ENCODE assay signal across 16 mouse cellular contexts in the genomic region with DNA sequence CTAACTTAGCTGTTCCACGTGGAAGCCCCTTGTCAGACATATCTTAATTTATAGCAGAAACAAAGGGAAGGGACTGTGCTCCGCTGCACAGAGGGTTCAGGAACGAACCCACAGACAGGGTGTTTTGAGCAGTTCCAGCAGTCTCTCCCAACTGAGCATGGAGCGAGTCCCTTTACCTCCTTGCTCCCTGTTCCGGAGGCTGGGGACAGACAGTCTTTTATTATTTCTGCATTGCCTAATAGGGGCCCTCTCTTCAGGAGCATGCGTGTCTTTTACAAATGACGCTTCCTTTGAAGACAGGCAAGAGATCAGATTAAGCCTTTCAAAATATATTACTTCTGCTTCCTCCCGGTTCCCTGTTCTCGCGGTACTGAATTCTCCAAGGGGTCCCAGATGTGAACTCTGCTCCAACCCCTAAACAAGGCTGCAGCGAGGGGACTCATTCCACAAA.
DNase-seq lines count a peak whose midpoint lies in the region; ATAC-seq and TF ChIP-seq lines count a peak whose summit lies in the region.
"Had no signal": no experiment of that assay in that cellular context is flagged by ENCODE, and none has a peak within 500 bp of the region (broad histone marks: within the 10 kb centered on the region; RNA-seq: fewer than 3 reads in every experiment).

No protein-coding gene starts in this region.

- WGBS in intestine, embryonic 14.5 days, result 29% methylated on average over 11 of the region's 11 CpGs
- WGBS in intestine, postnatal 0 days, result 35% methylated on average over 11 of the region's 11 CpGs

- no peak for ATAC-seq in intestine, embryonic 14.5 days (replicated peaks; ENCODE audit: low FRiP score, low TSS enrichment, low read depth)
- no peak for ATAC-seq in intestine, postnatal 0 days
- ATAC-seq in common myeloid progenitor, adult 5-6 weeks (replicated peaks; ENCODE audit: low read depth, poor library complexity, severe bottlenecking), result peak; percentile 62
- ATAC-seq in megakaryocyte progenitor cell, adult 5-6 weeks (replicated peaks; ENCODE audit: poor library complexity), result peak; percentile 65
- ATAC-seq: CD4-positive, CD25-positive, alpha-beta regulatory T cell, adult 4 months; Patski had no signal

- no peak for DNase-seq in intestine, embryonic 14.5 days (ENCODE audit: low spot score)
- DNase-seq in natural killer cell, adult 2 months (ENCODE audit: low spot score in 2 of 2), result no peak
- no peak for DNase-seq in layer of hippocampus, postnatal 10 days (ENCODE audit: low spot score in 2 of 2)
- DNase-seq in layer of hippocampus, adult 11-12 months (ENCODE audit: low spot score), result no peak
- DNase-seq: adrenal gland, postnatal 10 days; cerebellum, adult 11-12 months; gastrocnemius, postnatal 36 days had no signal

- no peak for TF ChIP-seq POLR2A in embryonic fibroblast, embryonic 13.5 days (IDR thresholded peaks at IDR 0.05; ENCODE audit: low read depth, low read length)

- H3K9ac ChIP-seq in intestine, embryonic 14.5 days (ENCODE audit: low read length), result no peak overlapping the region
- no peak overlapping the region for H3K9ac ChIP-seq in intestine, postnatal 0 days (ENCODE audit: low read depth, low read length)
- H3K9ac ChIP-seq: liver, embryonic 14.5 days had no signal

- peak overlapping the region; percentile 20; the same call in 1 of the 2 replicates for H3K4me2 ChIP-seq in intestine, embryonic 14.5 days (ENCODE audit: low read length)
- H3K4me2 ChIP-seq in intestine, postnatal 0 days (replicated peaks; ENCODE audit: low read depth), result no peak overlapping the region

- H3K4me3 ChIP-seq in intestine, embryonic 14.5 days (ENCODE audit: low read depth, low read length), result no peak overlapping the region
- H3K4me3 ChIP-seq in intestine, postnatal 0 days (ENCODE audit: low read depth, low read length), result no peak overlapping the region
- H3K4me3 ChIP-seq in embryonic fibroblast, embryonic 13.5 days (ENCODE audit: insufficient read depth, low read length), result no peak overlapping the region
- H3K4me3 ChIP-seq: erythroblast, embryonic 14.5 days; megakaryocyte, embryonic 14.5 days had no signal

- no peaks in the 10 kb centered on the region for H3K27me3 ChIP-seq in intestine, embryonic 14.5 days (replicated peaks; ENCODE audit: control insufficient read depth, insufficient read depth, low read length)
- no peaks in the 10 kb centered on the region for H3K27me3 ChIP-seq in intestine, postnatal 0 days (replicated peaks; ENCODE audit: control insufficient read depth, insufficient read depth, low read length)
- H3K27me3 ChIP-seq: megakaryocyte, embryonic 14.5 days had no signal

- TF ChIP-seq CTCF in intestine, postnatal 0 days (IDR thresholded peaks at IDR 0.05; ENCODE audit: low read depth), result no peak
- TF ChIP-seq CTCF in embryonic fibroblast, embryonic 13.5 days (IDR thresholded peaks at IDR 0.05; ENCODE audit: borderline replicate concordance, insufficient read depth, low read length), result no peak

- H3K36me3 ChIP-seq in intestine, embryonic 14.5 days (ENCODE audit: control insufficient read depth, insufficient read depth, low read length), result no peaks in the 10 kb centered on the region
- H3K36me3 ChIP-seq in intestine, postnatal 0 days (ENCODE audit: control insufficient read depth, insufficient read depth), result no peaks in the 10 kb centered on the region

- no peaks in the 10 kb centered on the region for H3K4me1 ChIP-seq in intestine, embryonic 14.5 days (replicated peaks; ENCODE audit: control insufficient read depth, insufficient read depth, low read length)
- no peaks in the 10 kb centered on the region for H3K4me1 ChIP-seq in intestine, postnatal 0 days (replicated peaks; ENCODE audit: control insufficient read depth, insufficient read depth, low read length)
- peaks cover 6% of the 10 kb centered on the region for H3K4me1 ChIP-seq in embryonic fibroblast, embryonic 13.5 days (ENCODE audit: control insufficient read depth, insufficient read depth, low read length)

- H3K27ac ChIP-seq in intestine, embryonic 14.5 days (ENCODE audit: low read depth), result no peak overlapping the region
- H3K27ac ChIP-seq in intestine, postnatal 0 days (ENCODE audit: low read depth, low read length), result no peak overlapping the region
- peak overlapping the region; percentile 87 for H3K27ac ChIP-seq in embryonic fibroblast, embryonic 13.5 days (ENCODE audit: insufficient read depth, low read length)
- H3K27ac ChIP-seq: liver, embryonic 14.5 days had no signal

- no peaks in the 10 kb centered on the region for H3K9me3 ChIP-seq in intestine, embryonic 14.5 days (ENCODE audit: control insufficient read depth, low read length)
- no peaks in the 10 kb centered on the region for H3K9me3 ChIP-seq in intestine, postnatal 0 days (ENCODE audit: control insufficient read depth)
- H3K9me3 ChIP-seq: megakaryocyte, embryonic 14.5 days had no signal

Comparison
In these comparisons a context has a peak if more than half of its experiments do, and no peak if none do; other contexts are left out.
1. ATAC-seq: peak in common myeloid progenitor, adult 5-6 weeks (single experiment) and megakaryocyte progenitor cell, adult 5-6 weeks (single experiment); none in intestine, embryonic 14.5 days (single experiment) and intestine, postnatal 0 days (single experiment).